Mouse (Mus musculus): ENCODE data around the gene Arl8b.
A peak's percentile ranks its signal among the peaks of the same experiment; 100 is the strongest.

The Arl8b gene

DNA sequence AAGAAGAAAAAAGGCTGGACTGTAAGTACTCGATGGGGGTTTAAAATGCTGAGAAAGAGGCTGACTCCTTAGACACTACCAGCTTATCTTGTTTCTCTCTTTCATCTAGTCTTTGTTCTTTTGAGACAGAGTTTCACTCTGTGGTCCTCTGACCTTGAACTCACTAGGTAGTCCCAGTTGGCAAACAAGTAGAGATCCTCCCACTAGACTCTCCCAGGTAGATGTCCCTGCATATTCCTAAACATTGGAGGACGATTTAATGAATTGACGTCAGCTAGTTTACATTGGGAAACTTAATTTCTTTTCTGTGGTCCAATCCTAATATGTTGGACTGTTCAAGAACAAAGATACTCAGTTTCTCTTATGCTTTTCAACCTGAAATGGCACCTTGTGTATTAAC lies 2.7 kb downstream of the Arl8b start:
- no peak for DNase-seq

DNA sequence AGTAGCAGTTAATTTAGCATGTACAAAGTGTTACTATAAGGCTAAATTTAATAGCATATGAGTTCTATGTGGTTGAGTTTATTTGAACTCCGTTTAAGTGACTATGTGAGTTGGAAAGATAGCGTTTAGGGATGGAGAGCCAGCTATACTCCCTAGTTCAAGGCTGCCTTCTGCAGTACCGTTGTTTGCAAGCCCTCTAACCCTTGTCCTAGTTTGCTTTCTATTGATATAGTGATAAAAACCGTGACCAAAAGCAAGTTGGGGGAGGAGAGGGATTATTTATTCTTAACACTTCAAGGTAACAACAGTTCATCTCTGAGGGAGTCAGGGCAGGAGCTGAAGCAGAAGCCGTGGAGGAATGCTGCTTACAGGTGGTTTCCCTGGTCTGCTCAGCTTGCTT lies 8.6 kb downstream of the Arl8b start:
- no peak for DNase-seq

DNA sequence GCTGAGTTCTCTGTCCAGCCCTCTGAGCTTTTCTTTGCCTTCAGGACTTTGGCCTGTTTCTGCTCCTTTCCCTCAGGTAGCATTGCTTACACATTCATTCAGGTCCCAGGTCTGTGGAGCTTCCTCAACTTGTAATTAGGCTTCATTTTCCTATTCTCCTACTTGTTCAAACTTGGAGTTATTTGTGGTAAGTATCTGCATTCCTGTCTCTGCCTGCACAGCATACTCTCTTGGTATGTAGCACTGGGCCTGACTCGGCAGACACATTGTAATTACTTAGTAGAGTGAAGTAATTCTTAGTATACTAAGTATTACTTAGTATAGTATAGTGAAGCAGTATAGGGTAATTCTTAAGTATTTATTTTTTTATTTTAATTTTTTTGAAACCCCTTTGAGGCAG lies 13.0 kb downstream of the Arl8b start:
- DNase-seq: no peak

DNA sequence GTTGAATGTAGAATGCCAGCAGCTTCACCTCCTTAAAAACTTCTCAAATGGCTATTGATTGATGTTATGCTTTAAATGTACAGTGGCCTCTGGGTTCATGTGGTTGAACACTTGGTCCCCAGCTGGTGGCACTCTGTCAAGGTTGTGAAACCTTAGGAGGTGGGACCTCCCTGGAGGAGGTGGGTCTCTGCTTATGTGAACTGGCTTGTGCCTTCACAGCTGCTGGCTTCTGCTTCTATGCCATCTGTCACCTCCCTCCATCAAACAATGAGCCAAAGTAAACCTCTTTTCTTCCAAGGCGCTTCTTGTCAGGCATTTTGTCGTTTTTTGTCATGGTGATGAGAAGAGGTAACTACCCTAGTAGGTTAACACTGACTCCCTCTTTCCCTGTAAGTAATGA lies 13.8 kb downstream of the Arl8b start:
- DNase-seq: peak; percentile 43

DNA sequence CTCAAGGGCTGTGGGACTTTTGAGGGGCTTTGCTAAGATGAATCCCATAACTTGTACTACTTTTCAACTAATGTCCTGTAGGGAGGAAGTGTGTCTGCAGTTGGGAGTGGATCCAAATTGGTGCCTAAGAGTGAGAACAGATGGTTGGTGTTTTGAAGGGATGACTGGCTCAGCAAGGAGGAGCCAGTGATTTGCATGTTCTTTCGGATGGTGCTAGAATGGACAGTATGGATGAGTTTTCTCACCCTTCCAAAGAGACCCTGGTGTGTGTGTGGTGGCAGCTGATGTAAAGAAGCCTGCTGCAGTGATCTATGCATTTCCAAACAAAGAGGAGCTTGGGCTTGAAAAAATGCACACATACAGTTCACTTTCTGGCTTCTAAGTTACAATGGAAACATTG lies 22.3 kb downstream of the Arl8b start:
- DNase-seq: no peak

DNA sequence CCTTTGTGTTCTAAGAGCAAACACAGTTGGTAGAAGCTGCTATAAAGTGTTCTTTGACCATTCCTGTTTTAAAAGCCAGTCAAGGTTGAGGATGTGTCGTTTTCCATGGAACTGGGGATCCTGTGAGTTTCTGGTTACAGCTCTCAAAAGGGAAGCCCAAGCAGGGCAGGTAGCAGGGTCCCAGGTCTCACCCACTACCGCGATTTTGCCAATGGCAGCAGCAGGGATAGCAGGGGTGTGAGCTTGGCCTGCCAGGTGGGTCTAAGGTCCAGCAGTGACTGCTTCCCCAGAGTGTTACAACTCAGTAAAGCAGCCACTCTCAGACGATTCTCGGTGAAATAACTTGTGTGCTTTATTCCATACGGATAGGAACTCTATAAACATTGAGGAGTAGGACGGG lies 23.0 kb downstream of the Arl8b start:
- DNase-seq: no peak

DNA sequence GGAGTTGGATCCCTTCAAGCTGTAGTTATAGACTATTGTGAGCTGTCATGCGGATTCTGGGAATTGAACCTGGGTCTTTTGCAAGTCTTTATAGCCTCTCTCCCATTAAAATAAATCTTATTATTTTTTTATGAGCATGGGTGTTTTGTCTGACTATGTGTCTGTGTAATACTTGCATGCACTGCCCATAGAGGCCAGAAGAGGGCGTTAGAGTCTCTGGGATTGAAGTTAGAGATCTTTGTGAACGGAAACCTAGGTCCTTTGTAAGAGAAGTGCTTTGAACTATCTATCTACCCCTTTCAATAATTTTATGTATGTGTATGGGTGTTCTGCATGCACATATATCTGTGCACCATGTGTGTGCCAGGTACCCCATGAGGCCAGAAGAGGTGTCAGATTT lies 24.5 kb downstream of the Arl8b start:
- peak; percentile 77 for DNase-seq

DNA sequence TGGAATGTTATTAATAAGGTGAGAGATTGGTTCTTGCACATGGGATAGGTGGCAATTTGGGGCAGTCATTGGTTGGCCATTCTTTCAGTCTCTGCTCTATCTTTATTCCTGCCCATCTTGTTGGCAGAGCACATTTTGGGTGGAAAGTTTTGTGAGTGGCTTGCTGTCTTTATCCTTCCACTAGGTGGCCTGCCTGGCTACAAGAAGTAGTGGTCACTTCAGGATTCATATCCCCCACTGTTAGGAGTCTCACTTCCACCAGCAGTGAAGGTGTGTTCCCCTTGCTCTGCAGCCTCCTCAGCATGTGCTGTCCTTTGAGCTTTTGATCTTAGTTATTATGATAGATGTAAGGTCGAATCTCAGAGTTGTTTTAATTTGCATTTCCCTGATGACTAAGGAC lies 25.9 kb downstream of the Arl8b start:
- no peak for DNase-seq

DNA sequence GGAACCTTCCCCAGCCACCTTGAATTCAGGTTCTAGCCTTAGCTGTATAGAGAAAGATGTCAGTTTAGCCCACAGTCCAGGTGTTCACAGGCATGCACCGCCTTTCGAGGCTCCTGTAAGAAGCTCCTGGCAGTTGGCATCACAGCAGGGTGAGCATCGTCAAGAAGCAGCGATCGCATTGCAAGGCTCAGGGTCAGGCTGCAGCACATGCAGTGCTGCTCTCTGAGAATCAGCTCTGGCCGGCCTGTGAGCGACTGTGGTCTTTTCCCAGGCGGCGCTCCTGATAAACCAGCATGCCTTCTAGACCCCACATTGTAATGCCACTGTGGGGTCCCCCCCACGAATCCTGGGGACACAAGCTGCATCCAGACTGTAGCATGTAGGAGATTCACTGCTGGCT lies 27.3 kb downstream of the Arl8b start:
- peak; percentile 45 for DNase-seq

DNA sequence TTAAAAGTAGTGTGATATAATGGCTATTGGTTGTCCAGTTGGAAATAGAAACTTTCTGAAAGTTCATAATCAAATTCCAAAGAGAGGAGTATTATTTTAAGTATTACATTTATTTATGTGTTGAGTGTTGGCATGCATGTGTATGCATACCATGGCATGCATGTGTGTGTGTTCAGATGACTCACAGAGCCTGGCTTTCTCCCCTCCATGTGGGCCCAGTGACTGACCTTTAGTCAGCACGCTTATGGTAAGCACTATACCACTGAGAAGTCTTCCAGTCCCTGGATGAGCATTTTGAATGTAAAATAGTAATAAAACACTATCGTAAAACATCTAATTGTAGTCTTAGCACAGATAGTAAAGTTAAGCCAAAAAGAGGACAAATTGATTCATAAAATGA lies 29.2 kb downstream of the Arl8b start:
- DNase-seq: no peak

DNA sequence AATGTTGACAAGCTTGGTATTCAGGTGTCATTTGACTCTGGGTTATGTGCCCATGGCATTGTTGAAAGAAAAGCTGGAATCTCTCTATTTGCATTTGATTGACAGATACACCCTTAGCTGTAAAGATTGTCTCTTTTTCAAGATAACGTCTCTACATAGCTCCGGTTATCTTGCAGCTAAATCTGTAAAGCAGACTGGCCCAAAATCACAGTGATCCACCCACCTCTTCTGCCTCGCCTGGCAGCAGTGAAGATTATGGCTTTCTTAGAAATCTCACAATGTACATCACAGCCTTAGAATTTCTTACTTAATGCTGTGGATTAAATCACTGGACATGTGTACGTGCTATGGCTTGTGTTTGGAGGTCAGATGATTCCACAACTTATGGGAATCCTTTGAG lies 34.6 kb downstream of the Arl8b start:
- no peak for DNase-seq

DNA sequence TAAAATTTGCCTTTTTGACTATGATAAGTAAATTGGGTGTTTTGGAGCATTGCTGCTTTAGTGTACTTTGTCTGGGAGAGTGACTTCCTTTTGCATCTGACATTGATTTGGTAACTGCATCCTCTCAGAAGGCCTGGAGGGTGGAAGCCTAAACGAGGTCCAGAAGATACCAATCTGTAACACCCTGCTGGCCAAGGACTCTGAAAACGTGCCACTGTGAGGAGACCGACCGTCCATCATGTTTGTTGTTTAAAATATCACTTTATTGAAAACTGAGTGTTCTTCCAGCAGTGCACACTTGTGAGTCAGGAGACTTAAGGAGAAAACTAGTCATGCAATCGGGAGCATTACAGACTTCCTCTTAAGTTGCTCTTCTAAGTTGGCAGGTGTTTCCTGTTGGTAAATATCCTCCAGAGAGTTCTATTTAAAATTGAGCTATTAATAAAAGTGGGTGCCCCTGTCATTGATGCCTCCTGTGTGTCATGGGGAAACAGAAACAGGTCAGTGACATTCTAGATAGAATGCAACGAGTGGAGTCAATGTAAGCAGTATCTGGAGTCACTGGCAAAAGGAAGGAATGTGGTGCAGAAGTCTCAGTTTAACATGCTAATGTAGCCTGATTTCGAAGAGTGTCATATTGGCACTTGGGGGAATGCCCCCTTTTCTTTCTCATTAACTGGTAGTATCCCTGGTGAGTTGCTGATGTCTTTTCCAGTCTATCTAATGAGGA lies 42.1 kb downstream of the Arl8b start:
- no peak for DNase-seq

DNA sequence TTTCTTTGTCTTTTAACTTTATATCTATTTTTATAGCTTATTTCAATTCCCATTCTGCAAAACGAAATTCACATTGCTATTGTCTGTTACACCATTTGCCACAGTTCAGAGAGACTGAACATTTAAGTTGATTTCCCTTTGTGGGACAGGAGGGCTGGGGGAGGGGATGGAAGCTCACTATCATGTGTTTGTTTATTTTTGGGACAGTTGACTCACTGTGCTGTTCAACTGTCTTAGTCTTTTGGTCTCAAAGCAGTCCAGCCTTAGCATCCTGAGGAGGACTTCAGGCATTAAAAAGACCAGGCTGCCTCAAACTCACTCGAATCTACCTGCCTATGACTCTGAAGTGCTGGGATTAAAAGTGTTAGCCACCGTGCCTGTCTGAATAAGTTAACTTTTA lies 43.2 kb downstream of the Arl8b start:
- DNase-seq: no peak

DNA sequence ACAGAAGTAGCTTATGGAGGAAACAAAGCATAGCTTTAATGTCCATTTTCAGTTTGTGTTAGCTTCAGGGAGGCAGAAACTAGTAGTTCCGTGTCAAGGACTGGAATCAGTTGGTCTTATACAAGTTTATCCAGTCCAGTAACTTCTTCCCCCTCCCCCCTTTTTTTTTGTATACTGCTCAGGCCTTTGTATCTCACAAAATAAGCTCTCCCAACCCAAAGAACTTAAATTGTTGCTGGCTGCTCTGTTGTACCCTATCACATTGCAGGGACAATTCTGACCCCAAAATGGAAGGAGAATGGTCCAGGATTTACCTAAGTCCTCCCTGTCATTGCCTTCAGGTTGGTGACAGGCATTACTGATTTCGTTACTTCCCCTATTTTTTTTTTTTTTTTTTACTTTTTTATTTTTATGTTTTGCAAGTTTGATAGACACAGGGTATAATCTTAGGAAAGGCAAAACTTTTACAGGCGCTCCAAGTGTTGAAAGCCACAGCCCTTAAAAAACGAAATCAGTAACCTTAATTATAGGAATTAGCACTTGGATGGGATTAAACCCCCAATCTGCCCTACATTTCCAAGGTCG lies 44.5 kb downstream of the Arl8b start:
- no peak for DNase-seq

DNA sequence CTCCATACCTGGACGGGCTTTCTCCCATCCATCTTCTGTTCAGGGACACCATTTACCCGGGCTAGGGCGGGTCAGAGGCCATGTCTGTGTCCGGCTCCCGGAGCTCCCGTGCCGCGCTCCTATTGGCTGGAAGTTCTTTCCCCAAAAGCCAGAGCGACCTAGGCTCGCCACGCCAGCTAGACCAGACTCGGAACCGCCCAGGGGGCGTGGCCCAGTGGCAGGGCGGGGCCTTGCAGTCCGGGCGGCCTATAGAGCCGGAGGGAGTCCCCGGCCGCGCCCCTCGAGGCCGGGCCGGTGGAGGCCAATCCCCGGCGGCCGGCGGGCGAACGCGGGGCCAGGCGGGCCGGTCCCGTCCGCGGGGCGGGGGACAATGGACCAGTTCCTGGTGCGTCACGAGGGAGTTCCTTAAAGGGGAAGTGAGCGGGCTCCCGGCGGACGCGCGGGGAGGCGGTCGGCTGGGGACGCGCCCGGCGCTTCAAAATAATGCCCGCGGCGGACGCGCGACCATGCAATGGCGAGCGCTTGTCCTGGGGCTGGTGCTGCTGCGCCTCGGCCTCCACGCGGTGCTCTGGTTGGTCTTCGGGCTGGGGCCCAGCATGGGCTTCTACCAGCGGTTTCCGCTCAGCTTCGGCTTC lies 45.5 kb downstream of the Arl8b start, which contains the start of gene Edem1:
Edem1 (plus strand) TSS at position 408 of the 635 bp plus-strand sequence.
- peak; percentile 97 for DNase-seq

DNA sequence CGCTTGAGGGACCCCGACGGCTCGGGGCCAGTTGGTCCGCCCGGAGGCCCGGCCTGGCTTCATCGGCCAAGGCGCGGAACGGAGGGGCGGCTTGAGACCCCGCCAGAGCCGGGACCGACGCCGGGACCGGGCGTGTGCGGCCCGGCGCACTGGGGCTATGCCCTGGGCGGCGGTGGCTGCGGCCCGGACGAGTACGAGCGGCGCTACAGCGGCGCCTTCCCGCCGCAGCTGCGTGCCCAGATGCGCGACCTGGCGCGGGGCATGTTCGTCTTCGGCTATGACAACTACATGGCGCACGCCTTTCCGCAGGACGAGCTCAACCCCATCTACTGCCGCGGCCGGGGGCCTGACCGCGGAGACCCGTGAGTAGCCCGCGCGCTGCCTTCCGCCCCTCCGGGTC lies 46.0 kb downstream of the Arl8b start:
- peak; percentile 78 for DNase-seq

DNA sequence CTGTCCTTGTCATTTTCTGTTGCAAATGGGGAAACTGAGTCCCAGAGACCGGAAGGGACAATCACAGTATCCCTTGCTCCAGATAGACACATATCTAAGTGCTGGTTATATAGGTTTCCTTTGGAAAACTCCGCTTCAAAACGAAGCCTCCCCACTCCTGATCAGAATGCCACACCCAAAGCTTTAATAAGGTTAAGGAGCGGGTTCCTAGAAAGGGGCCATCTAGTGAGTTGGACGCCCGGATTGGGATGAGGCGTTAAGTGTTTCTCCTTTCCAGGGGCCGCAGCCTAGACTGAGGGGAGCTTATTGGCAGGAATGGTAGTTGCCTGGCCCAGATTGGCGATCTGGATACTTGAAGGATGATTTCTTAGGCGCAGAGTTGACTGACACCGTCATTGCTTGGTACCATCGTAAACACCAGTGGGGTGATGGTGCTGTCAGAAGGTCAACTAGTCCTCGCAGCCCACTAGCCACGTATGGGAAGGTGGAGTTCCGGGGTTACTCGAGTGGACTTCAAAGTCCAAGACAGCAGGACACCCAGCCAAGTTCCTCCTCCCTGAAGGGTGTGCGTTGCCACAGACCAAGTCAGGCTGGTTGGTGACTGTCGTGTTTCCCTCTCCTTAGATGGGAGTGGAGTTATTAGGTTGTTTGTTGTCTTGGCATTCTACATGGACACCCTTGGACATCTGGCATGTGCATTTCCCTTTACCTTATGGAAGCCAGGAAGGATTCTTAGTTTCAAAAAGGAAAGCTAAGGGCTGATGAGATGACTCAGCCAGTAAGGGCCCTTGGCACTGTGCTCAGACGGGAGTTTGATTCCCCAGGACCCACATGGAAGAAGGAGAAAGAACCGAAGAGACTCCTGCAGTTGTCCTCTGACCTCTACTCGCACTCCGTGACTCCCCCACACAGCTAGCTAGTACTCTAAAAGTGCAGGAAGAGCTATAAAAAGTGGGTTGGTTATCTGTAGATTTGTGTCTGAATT lies 46.8 kb downstream of the Arl8b start:
- DNase-seq: peak; percentile 47

DNA sequence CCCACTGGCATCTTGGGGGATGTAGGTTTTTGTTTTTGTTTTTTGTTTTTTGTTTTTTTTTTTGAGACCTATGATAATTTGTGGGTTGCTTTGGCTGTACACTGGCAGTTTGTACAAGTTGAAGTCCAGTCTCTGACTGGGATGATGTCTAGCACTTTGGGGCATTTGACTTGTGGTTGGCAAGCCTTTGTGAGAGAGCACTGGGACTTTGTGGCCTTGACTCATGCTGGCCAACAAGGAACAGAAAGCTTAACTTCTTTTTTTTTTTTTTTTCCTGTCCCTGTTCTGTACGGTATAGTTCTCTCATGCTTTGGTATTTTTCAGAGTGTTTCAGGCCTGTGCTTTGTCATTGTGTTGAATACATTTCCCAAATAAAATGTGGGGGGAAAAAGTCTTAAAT lies 49.3 kb downstream of the Arl8b start:
- DNase-seq: peak; percentile 9

DNA sequence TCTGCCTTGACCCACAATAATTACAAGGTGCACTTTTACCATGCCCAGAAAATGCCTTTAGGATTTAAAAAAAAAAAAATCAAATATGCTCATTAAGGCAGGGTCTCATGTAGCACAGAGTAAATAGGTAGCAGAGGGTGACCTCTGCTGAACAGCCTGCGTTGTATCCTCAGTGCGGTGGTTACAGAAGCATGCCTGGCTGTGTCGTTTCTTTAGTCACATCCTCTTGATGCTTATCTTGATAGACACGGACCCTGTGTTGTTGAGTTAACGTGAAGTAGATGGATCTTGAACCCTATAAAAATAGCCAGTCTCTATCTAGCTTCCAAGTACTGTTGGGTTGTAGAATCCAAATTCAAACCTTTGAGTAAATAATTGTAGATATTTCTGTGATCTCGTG lies 50.1 kb downstream of the Arl8b start:
- peak; percentile 36 for DNase-seq

DNA sequence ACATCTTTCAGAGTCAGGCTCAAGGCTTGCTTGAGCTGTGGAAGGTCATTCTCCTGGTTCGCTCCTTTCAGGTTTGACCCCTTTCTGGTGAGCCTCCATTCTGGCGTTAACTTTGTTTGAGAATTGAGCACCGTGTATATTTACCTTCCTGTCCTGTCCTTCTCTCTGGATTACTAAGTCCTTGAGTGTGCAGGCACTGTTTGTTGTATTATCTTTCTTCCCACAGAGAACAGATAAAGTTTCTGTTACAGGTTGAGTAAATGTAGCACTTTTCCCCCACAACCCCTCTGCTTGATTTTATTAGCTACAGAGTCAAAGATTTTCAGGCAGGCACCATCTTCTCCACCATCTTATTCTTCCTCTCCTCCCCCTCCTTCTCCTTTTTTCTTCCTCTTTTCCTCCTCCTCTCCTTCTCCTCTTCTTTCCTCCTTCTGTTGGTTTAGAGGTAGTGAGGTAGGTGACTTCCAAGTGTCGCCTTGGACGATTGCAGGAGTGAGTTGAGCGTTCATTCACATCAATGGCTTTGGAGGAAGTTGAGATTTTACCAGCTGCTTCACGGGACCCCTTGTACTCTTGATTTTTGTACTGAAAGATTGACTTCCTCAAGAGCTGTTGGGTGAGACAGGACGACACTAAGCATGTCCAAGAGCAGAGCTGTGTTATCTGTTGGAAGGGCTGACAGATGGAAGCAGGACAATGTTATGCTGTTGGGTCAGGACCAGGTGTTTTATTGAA lies 51.2 kb downstream of the Arl8b start:
- peak; percentile 20 for DNase-seq

DNA sequence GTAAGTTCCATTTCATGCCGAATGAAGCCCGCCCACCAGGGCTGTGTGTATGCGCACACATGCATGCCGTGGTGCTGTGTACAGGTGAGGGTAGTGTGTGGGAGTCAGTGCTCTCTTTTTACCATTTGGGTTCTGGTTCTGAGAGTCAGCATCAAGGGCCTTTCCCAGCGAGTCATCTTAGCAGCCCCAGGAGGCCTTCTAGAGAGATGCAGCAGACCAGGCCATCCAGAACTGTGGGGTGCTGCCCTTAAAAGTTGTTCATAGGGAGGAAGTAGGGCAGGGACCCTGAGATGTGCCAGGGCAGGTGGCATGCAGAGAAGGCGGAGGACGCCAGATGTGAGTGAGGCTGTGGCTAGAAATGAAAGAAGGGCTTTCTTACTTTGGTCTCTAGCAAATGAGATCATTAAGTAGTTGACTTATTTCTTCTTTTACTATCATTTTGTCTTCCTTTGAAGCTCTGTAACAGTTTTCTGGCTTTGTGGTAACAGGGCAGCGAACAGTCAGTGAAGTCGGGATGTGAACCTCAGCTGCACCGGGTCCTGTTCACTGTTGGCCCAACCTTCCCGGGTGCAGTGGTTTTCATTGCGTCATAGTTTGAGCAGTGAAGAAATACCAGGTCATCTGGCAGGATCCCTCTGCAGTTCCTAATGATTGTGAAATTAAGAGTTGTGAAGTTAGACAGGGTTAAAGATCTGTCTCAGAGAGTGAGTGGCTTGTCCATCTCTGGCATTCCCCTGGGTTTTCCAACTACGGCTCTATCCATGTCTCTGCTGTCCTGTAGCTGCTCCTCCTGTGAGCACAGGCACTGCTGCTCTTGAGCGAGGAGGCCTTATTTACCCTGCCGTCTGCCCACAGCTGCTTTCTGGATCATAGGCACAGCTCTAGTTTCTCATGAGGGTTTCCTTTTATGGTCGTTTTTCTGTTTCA lies 53.1 kb downstream of the Arl8b start:
- DNase-seq: peak; percentile 73
